Mouse (Mus musculus) kidney, adult 2 months (tissue): ENCODE results near the gene Nebl.

Source experiments
- CTCF ChIP-seq: fragments of 200-500 bp; conservative IDR thresholded peaks from 2 replicates; pipeline ENCODE4 v1.5.1; 2011; ENCODE audit warnings: low read depth, mild to moderate bottlenecking, control low read depth, low read length, moderate library complexity, mixed read lengths; ENCODE audit not compliant: insufficient read depth, insufficient read length
- POLR2A ChIP-seq: fragments of 200-500 bp; IDR thresholded peaks from one replicate; pipeline ENCODE4 v1.6.1; 2011; ENCODE audit warnings: low read depth, low read length, control low read depth

DNA sequence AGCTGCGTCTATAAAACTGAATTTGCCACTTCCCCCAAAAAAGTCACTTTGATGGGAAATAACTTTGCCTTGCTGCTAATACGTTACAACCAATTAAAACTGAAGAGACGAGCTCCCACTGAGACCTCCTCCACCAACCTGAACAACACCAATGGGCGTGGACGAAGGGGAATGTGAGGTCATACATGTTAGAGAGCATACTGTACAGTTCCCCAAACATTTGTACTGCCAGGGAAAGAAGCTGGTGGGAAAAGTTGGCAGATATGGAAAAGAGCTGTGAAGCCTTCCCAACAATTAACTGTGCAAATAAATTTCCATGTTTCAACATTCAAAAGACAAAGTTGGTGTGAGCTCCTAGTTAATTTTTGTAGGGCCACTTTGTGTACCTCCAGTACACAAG, 25.3 kb downstream of the Nebl start:
- TF ChIP-seq CTCF (no peak), POLR2A (no peak)
